Mouse (Mus musculus) 3134 (cell line): ENCODE data around the gene Rftn2.

ENCODE experiments used
- DNase-seq: peaks from one replicate; pipeline ENCODE4 v3.0.0-alpha.2; 2011; ENCODE audit warnings: low spot score; ENCODE audit not compliant: insufficient read length; ENCODE audit errors: extremely low read depth

Rftn2 gene

GRCm38 (mm10) chr1:55212771-55213170 lies 13.8 kb downstream of the Rftn2 start:
- DNase-seq = no peak

DNA sequence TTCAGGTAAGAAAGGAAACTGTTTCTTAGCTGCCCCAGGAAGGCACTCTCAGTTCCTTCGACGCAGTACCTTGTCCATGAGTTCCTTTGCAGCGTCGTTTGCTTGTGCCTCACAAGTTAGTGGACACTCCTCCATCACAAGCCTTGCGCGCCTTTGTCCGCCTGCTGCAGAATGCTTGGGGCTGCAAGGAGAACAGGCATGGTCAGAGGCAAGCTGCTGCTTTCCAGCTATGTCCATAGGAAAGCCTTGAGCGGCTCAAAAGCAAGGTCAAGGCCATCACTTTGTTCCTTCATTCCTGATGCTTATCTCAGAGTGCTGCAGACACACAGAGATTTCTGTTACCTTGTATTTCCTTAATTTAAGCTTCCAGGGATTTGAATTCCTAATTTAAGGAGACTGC lies 15.5 kb downstream of the Rftn2 start:
- DNase-seq = no peak

GRCm38 (mm10) chr1:55210202-55210965 lies 16.2 kb downstream of the Rftn2 start:
- peak; percentile 42 for DNase-seq

- DNase-seq = no peak
Observed at GRCm38 (mm10) chr1:55208500-55209140, 18.0 kb downstream of the Rftn2 start.

GRCm38 (mm10) chr1:55207561-55207960 lies 19.0 kb downstream of the Rftn2 start:
- DNase-seq = no peak

DNA sequence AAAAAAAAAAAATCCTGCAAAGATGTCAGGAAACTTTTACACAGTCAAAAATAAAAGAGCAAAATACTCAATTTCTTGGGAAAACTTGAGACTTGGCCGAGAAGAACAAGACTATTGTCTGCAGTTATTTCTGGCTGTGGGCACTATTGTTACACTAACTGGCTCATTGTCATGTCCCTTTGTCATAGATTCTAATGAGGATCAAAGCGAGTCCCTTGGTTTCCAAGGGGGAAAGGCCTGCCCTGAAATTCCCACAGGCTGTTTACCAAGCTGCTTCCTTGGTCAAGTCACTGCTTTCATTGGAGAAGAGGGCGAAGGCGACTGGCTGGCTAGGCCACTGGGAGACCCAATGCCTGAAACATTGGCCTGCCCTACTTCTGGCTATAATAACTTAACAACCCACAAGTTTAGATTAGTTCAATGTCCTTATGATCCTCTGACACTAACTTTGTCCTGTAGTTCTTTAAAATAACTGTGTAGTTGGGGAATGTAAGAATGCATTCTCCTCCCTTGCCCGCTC lies 20.7 kb downstream of the Rftn2 start:
- no peak for DNase-seq

GRCm38 (mm10) chr1:55201850-55202752 lies 24.5 kb downstream of the Rftn2 start:
- DNase-seq = peak; percentile 76

DNA sequence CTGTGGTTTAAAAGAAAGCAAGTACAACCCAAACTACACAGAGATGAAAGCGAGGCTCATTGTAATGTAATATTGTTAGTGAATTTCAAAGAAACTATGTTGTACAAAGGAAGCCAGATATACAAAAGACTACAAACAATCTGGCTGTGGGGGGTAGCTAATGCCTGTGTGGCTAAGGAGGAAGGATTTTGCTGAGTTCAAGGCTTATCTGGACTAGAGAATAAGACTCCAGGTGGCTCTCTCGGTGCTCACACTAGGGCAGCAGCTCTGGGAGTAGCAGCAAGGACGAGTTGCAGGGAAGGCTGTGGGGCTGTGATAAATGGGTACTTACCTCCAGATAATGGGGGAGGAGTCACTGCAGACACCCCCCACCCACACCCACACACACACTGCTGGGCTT lies 27.9 kb downstream of the Rftn2 start:
- DNase-seq = no peak

- no peak for DNase-seq
Observed at GRCm38 (mm10) chr1:55196327-55197003, 30.1 kb downstream of the Rftn2 start.

GRCm38 (mm10) chr1:55195021-55195420 lies 31.6 kb downstream of the Rftn2 start:
- no peak for DNase-seq

DNA sequence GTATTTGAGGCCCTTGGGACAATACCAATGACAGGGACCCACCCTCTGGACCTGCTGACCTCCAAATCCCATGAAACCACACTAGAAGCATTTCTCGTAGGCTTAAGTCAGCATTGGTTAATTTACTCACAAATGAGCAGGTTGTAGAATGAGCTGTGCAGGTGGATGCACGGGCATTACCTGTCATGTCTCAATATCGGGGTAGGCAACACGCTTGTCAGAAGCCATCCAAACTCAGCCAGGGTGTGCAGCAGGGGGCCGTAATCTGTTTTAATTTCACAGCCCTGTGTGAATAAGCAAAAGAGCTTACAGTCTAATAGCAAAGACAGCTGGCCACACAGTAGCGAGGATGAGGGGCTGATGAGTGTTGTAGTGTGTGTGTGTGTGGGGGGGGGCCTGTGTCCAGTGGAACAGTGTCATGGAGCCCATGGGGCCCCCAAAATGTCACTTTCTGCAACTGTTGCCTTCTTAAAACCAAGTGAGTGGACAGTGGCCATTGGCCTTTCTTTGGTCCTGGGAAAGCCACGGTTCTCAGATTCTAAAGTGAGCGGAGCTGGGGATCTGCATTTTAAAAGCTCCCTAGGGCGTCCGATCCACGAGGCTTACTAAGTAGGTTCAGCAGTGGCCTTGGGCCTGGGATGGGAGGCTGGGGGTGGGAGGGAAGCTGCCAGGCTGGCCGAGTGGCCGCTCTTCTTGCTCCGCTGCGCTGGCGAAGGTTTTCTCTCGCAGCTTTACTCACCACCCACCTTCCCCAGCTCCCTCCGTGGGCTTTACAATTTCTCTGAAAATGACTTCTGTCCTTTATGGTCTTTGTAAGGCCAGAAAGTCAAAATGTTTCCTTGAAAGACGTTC lies 32.3 kb downstream of the Rftn2 start:
- no peak for DNase-seq

DNA sequence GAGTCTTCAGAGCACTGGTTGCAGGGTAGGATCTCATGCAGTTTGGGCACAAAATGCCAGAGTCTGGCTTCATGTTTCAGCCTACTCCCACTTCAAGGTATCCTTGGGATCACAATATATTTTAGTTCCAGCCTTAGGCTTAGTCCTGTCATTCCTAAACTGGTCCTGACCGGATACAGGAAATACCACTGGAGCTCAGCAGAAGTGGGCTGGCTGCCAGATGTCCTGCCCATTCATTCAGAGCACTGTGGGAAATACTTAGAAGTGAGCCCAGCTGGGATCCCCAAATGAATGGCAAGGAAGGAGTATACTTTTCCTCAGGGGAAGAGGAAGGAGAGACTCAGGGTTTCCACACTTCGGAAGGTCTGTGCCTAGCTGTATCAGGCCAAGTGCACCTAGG lies 33.3 kb downstream of the Rftn2 start:
- peak; percentile 48 for DNase-seq

GRCm38 (mm10) chr1:55192824-55193223 lies 33.8 kb downstream of the Rftn2 start:
- peak; percentile 32 for DNase-seq

DNA sequence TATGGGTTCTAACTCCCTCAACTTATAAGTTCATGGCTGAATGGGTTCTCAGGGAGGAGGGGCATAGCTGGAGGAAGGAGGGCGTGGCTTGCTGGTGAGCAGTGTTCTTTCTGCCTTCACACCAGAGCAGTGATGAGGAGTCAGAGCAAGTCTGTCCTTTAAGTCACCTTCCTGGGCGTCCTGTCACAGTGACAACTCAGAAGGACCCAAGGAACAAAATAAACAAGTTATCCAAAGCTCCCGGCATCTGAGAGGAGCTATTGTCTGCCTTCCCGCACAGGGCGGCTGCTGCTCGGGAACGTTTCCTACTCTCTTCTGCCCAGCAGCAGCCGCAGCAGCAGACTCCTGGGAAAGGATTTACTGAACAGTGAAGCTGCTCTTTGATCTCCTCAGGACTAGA lies 34.6 kb downstream of the Rftn2 start:
- DNase-seq = peak; percentile 52

DNA sequence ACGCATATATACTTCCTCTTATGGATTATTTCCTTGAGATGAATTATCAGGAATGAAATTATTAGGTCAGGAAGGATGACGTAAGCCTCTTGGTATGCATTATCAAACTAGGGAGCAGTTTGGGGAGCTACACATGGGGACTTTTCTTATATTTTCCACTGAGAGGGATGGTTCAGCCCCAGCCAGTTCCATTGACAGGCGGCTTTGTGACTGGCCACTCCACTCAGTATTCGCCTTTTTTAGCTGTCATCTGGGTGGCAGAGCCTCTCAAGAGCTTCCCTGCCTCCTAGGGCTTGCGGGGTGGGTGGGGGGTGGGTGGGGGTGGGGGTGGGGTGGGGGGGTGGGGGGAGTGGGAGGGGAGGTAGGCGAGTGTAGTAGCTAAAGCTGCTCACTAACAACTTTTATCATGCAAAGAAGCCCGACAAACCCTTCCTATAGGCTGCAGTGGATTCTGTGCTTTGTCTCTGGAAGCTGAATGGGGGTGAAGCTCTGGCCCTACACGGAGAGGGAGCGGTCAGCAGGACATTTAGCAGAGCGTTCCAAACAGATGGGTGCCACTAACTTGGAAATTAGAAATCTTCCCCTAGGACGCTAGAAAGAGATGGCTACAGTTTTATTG lies 39.9 kb downstream of the Rftn2 start:
- no peak for DNase-seq

- peak; percentile 22 for DNase-seq
Observed at GRCm38 (mm10) chr1:55185718-55186117, 40.9 kb downstream of the Rftn2 start.

GRCm38 (mm10) chr1:55182392-55182791 lies 44.2 kb downstream of the Rftn2 start:
- DNase-seq = no peak

- DNase-seq = no peak
Observed at GRCm38 (mm10) chr1:55179917-55180566, 46.5 kb downstream of the Rftn2 start.
